Mouse (Mus musculus) layer of hippocampus, adult 18-20 months (tissue): ENCODE measurements around the gene Cd247. TPM values are rescaled to one million over a fixed set of nuclear protein-coding genes. Genes with fewer than 3 reads are reported as not detected.

ENCODE experiments used
- DNase-seq, 2 experiments: peaks; one replicate each; pipeline ENCODE4 v3.0.0; 2022; ENCODE audit warnings: low spot score in 2 of 2
- total RNA-seq, 2 experiments: library from RNA; stranded (reverse); gene quantifications; 2 replicates each; pipeline ENCODE4 v1.2.3; 2021

The Cd247 gene
- total RNA-seq, 2 experiments from 2014 or later = not detected

DNA sequence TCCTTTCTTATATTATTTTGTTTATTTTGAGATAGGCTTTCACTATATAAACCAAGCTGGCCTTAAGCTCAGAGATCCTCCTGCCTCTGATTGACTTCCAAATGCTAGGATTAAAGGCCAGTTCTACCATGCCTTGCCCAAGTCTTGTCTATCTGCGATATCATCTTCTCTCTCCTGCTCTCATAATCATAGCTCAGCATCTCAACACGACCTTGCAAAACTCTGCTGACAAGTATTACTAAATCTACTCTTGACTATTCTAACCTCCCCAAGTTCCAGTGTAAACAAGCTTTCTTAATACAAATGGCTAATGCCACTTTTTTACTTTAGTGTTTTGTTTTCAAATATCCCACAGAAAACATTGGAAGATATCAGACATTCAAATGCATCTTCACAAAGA lies 119.7 kb downstream of the Cd247 start:
- no peak for DNase-seq

DNA sequence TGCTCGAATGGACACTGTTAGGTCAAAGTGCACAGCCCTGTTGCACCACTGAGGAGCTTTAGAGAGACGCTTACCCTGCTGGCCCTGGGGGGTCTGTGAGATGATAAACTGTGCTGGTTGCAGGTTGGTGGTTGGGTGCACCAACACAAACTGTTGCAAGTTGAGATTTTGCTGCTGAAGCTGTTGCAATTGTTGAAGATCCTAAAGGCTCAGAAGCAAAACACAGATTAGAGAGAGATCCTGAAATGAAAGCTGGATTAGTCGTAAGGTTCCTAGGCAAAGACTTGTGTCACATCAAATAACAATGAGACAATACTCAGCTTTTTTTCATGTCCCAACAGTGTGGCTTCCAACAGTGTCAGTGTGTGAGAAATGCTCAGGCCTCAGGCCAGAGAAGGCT lies 120.3 kb downstream of the Cd247 start:
- no peak for DNase-seq

DNA sequence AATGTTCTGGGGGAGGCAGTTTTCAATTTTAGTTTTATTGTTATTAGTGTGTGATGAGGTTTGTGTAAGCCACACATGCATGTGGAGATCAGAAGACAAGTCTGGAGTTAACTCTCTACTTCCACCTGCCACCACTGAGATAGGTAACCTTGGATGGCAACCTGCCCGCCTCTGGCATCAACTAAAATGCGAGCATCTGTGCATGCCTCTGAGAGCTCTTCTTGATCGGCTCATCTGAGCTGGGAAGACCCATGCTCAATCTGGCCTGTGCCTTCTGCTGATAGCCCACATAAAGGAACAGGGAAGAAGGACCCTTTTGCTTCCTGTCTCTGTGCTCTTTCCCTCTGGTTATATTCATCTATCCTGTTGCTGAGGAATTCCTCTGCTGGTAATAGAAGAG lies 121.0 kb downstream of the Cd247 start:
- DNase-seq = no peak

DNA sequence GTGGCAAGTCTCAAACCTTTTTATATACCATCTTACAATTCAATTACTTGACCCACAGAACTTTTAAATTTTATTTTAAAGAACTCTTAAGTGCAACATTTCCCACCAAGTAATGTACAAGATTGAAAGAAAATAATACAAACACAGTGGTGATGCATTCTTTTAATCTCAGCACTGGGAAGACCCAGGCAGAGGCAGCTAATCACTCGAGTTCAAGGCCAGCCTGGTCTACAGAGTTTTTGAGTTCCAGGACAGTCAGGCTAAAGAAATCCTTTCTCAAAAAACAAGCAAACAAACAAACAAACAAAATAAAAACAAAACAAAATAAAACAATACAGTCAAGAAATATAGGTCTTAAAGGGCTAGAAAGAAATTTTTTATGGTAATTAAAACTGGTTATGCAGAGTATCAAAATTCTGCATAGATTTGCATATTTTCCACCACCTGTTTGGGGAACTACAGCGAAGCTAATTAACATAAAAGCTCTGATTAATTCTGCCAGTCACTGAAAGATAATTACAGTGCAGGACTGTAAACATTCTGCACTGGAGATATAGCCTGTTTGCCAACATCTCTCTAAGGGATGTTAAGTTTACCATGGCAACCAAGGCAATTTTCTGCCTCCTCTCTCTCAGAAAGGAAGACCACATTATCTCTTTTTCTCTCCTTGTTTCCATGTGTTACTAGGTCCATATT lies 125.4 kb downstream of the Cd247 start:
- DNase-seq = peak in 1 of 2 experiments; percentile 18

DNA sequence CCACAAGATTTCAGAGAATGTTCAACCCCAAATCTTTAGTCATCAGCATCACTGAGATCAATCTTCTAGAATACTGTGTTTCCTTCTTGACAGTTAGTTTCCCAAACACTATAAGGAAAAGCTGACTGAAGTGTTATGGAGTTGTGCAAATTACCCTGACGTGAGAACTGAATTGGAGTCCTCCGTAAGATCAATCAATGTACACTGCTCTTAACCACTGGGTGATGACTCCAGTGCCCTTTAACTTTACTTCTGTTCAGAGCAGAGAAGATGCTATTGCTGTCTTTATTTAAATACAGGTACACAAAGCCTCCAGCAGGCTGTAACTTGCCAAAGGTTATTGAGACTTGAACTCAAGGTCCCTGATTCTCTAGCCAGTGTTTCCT lies 125.9 kb downstream of the Cd247 start:
- no peak for DNase-seq

DNA sequence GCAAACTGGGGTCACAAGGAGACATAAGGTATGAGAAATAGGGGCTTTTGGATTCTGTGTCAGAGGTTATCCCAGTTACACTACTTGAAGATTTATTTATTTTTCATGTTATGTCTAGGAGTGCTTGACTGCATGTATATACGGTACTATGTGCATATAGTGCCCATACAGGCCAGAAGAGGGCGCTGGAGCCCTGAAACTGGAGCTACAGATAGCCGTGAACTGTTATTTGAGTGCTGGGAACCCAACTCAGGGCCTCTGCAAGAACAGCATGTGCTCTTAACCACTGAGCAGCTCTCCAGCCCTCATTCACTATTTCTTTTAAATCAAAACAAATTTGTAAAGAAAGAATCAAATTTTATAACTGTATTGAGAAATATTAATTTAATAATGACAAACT lies 132.5 kb downstream of the Cd247 start:
- no peak for DNase-seq

DNA sequence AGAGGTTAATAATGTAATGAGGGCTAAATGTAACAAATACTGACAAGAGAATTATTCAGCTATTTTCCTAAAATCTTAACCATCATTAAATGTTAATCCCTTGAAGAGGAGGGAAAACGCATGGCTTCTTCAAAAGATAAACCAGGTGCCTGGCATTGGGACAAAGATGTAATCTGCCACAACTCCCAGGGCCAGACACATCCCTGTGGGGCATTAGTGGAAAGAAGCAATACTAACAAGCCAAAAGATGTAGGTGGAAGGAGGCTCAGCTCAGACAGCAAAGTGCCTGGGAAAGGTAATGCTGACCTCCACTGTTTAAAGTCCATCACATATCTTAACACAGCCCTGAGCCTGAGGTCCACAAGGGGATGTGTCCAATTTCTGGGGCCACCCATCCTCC lies 134.0 kb downstream of the Cd247 start:
- no peak for DNase-seq

DNA sequence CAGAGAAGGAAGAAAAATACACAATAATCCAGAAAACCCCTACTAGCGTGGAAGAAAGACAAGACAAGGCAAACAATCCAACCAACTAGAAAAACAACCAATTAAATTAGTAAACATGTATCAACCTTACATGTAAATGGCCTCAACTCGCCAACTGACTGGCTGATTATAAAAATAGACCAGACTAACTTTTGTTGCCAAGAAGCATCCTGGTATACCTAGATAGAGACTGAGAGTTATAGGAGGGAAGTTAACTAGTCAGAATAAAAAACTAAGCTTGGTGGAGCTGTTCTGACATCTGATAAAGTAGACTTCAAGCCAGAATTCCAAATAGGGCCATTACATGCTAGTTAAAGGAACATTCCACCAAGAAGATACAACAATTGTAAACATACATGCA lies 136.7 kb downstream of the Cd247 start:
- DNase-seq = no peak

Other genes with a start within 250 kb of the Cd247 start
- 10 to 100 TPM; 28.4 to 31.0 TPM for gene Mpzl1, start 154.1 kb upstream of the Cd247 start, total RNA-seq
- 1 to 10 TPM; 4.7 to 4.8 TPM for gene Rcsd1, start 78.9 kb upstream of the Cd247 start, total RNA-seq
- 10 to 100 TPM; 25.6 to 28.8 TPM for gene Creg1, start 24.9 kb upstream of the Cd247 start, total RNA-seq
- 10 to 100 TPM; 14.6 to 18.0 TPM for gene Pou2f1, start 214.0 kb downstream of the Cd247 start, total RNA-seq